29 mouse cellular contexts compared by ENCODE assay signal in the genomic region with DNA sequence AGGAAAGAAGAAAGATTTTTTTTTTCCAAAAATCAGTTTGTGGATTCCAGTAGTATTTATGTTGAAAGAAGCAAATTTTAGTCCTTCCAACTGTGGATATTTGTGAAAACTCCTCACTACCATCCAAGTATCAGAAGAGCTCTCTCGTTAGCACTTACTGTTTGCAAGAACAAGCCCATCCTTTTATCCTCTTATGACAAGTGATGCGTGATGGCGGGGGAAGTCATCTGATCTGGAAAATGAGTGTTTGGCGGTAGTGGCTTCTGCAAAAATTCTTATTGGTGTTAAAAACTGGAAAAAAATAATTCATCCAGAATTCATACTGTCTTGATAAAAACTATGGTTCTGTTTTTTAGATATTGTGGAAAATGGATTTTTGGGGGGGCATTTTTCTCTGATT. TPM values are rescaled to one million over a fixed set of nuclear protein-coding genes. Genes with fewer than 3 reads are reported as not detected.
"Had no signal": no experiment of that assay in that cellular context is flagged by ENCODE, and none has a peak within 500 bp of the region (broad histone marks: within the 10 kb centered on the region; RNA-seq: fewer than 3 reads in every experiment).

No protein-coding gene starts in this region.

- H3K4me3 ChIP-seq: gastrocnemius, adult 2 months; heart, embryonic 10.5 days; heart, embryonic 12.5 days; hindbrain, embryonic 10.5 days; hindbrain, embryonic 12.5 days; intestine, embryonic 15.5 days; kidney, embryonic 15.5 days; limb, embryonic 10.5 days; limb, embryonic 12.5 days; liver, embryonic 13.5 days; liver, embryonic 15.5 days had no signal

- ATAC-seq: hindbrain, embryonic 16.5 days; inflammation-experienced regulatory T-cells, adult 6 months; intestine, embryonic 15.5 days; intestine, postnatal 0 days had no signal

- H3K27ac ChIP-seq: gastrocnemius, adult 2 months; heart, embryonic 10.5 days; hindbrain, embryonic 10.5 days; hindbrain, embryonic 12.5 days; hindbrain, embryonic 14.5 days; intestine, embryonic 15.5 days; kidney, embryonic 15.5 days; kidney, postnatal 0 days; limb, embryonic 10.5 days; limb, embryonic 12.5 days; liver, embryonic 13.5 days; liver, embryonic 15.5 days had no signal

- DNase-seq: gastrocnemius, adult 2 months; gastrocnemius, postnatal 10 days; gastrocnemius, postnatal 25 days; heart, adult 18-20 months; heart, postnatal 10 days; heart, postnatal 4 days; kidney, adult 2 months; kidney, adult 9 months; kidney, postnatal 14 days; kidney, postnatal 36 days; layer of hippocampus, adult 9-11 months; layer of hippocampus, postnatal 36 days; liver; liver, embryonic 13.5 days had no signal

RNA-seq across cellular contexts. Expression of gene Nxph3, which starts 22.1 kb away (rescaled TPM):
- total RNA-seq: granulocyte monocyte progenitor cell, adult 5-6 weeks had no signal
